Mouse (Mus musculus): ENCODE data around the gene Guca2a.

DNA sequence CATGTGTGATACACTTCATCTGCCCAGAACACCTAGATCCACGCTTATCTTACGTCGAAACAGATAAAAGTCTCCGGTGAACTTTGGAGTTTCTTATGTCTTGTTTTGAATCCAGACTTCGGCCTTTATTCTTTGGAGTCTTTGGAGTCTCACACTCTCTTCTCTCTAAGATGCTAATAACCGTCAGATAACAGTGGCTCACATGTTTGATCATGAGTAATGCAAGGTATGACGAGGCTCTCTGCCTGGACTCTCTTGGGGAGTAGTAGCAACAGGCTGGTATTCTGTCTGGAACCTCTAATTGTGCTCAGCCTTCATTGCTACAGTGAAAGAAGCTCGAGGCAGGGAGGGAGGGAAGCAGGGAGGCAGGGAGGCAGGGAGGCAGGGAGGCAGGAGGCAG lies 22.5 kb downstream of the Guca2a start:
- TF ChIP-seq POLR2A (IDR thresholded peaks at IDR 0.05; ENCODE audit: borderline replicate concordance, extremely low read depth, low read depth, low read length) (no peak), CTCF (IDR thresholded peaks at IDR 0.05; ENCODE audit: insufficient read depth, low read length) (no peak)

Data from lung, adult 2 months (tissue).